ENCODE assay signal across 9 mouse cellular contexts in genomic region chr13:44581947-44582766, GRCm38 (mm10).
DNase-seq lines count a peak whose midpoint lies in the region; ATAC-seq lines count a peak whose summit lies in the region.
"Had no signal": no experiment of that assay in that cellular context is flagged by ENCODE, and none has a peak within 500 bp of the region (broad histone marks: within the 10 kb centered on the region; RNA-seq: fewer than 3 reads in every experiment).

No protein-coding gene starts in this region.

- ATAC-seq in forebrain, embryonic 12.5 days (ENCODE audit: low FRiP score) = no peak
- ATAC-seq in midbrain, embryonic 16.5 days = peak; percentile 76; the same call in 1 of the 2 replicates

- H3K36me3 ChIP-seq in forebrain, embryonic 12.5 days (replicated peaks) = no peaks in the 10 kb centered on the region
- no peaks in the 10 kb centered on the region for H3K36me3 ChIP-seq in midbrain, embryonic 16.5 days (ENCODE audit: control insufficient read depth, insufficient read depth, low read length)

- peak overlapping the region; percentile 45 for H3K4me2 ChIP-seq in forebrain, embryonic 12.5 days
- peak overlapping the region; percentile 46 for H3K4me2 ChIP-seq in midbrain, embryonic 16.5 days (ENCODE audit: low read length)

- peak; percentile 44 for DNase-seq in embryo, embryonic 10 days (ENCODE audit: low spot score)
- DNase-seq in embryo, embryonic 9.5 days (ENCODE audit: extremely low spot score) = no peak
- DNase-seq in induced T-regulatory cell, adult 2 months (ENCODE audit: low read depth) = peak; percentile 58
- no peak for DNase-seq in layer of hippocampus, adult 18-20 months (ENCODE audit: low spot score in 2 of 2)
- no peak for DNase-seq in ovary, postnatal 14 days (ENCODE audit: low spot score)
- DNase-seq in adrenal gland, adult 2 months = no peak
- DNase-seq: gastrocnemius, postnatal 10 days had no signal

- H3K27me3 ChIP-seq in forebrain, embryonic 12.5 days = 0 out of 2 replicates have a peak, but pooled peaks cover 4% of the 10 kb centered on the region
- no peaks in the 10 kb centered on the region for H3K27me3 ChIP-seq in midbrain, embryonic 16.5 days (ENCODE audit: control insufficient read depth, insufficient read depth, low read depth, low read length)

- H3K27ac ChIP-seq in forebrain, embryonic 12.5 days = no peak overlapping the region
- peak overlapping the region; percentile 43 for H3K27ac ChIP-seq in midbrain, embryonic 16.5 days (ENCODE audit: low read length)

- 15% methylated on average over 23 of the region's 23 CpGs for WGBS in forebrain, embryonic 12.5 days
- 16% methylated on average over 23 of the region's 23 CpGs for WGBS in midbrain, embryonic 16.5 days

- H3K9ac ChIP-seq in forebrain, embryonic 12.5 days = no peak overlapping the region
- peak overlapping the region; percentile 49; the same call in 1 of the 2 replicates for H3K9ac ChIP-seq in midbrain, embryonic 16.5 days (ENCODE audit: low read depth, low read length)

- peaks cover 7% of the 10 kb centered on the region; the same call in 1 of the 2 replicates for H3K9me3 ChIP-seq in forebrain, embryonic 12.5 days
- H3K9me3 ChIP-seq in midbrain, embryonic 16.5 days (replicated peaks; ENCODE audit: control insufficient read depth, low read length, poor library complexity, severe bottlenecking) = 0 out of 2 replicates have a peak, but pooled peaks cover 4% of the 10 kb centered on the region

- peaks cover 36% of the 10 kb centered on the region for H3K4me1 ChIP-seq in forebrain, embryonic 12.5 days
- peaks cover 25% of the 10 kb centered on the region for H3K4me1 ChIP-seq in midbrain, embryonic 16.5 days (ENCODE audit: control insufficient read depth, insufficient read depth, low read length)

- H3K4me3 ChIP-seq in forebrain, embryonic 12.5 days (replicated peaks) = peak overlapping the region; percentile 8; the same call in 1 of the 2 replicates
- peak overlapping the region; percentile 17; the same call in 1 of the 2 replicates for H3K4me3 ChIP-seq in midbrain, embryonic 16.5 days (ENCODE audit: low read depth, low read length)

Comparison
In these comparisons a context has a peak if more than half of its experiments do, and no peak if none do; other contexts are left out.
1. DNase-seq: peak in embryo, embryonic 10 days (single experiment) and induced T-regulatory cell, adult 2 months (single experiment); none in embryo, embryonic 9.5 days (single experiment), layer of hippocampus, adult 18-20 months (0 of 2), ovary, postnatal 14 days (single experiment) and adrenal gland, adult 2 months (single experiment).